Mouse (Mus musculus) CH12.LX (cell line): Measurements from ENCODE around the gene Hectd1.

Experiments
- CTCF ChIP-seq, 2 experiments: IDR thresholded peaks in 1 of 2; conservative IDR thresholded peaks in 1 of 2; 2 replicates each; pipeline ENCODE4 v1.5.1; 2011 to 2012; ENCODE audit warnings: low read depth in 2 of 2, low read length in 2 of 2, improper control_type of control experiment in 1 of 2, inconsistent platforms in 1 of 2, mild to moderate bottlenecking in 1 of 2, moderate library complexity in 1 of 2
- ELF1 ChIP-seq: IDR thresholded peaks from 2 replicates; pipeline ENCODE4 v1.6.1; 2014; ENCODE audit warnings: low read depth, mild to moderate bottlenecking, inconsistent platforms, low read length, improper control_type of control experiment
- EP300 ChIP-seq: IDR thresholded peaks from 2 replicates; pipeline ENCODE4 v1.6.1; 2011; ENCODE audit warnings: low read length, improper control_type of control experiment
- GABPA ChIP-seq: IDR thresholded peaks from 2 replicates; pipeline ENCODE4 v1.6.1; 2012; ENCODE audit warnings: low read depth, low read length, improper control_type of control experiment, inconsistent platforms; ENCODE audit not compliant: insufficient replicate concordance
- MAX ChIP-seq: IDR thresholded peaks from 2 replicates; pipeline ENCODE4 v1.6.1; 2011; ENCODE audit warnings: low read length, improper control_type of control experiment
- MEF2A ChIP-seq: IDR thresholded peaks from 2 replicates; pipeline ENCODE4 v1.6.1; 2014; ENCODE audit warnings: low read depth, mild to moderate bottlenecking, inconsistent platforms, low read length, improper control_type of control experiment, borderline replicate concordance
- POLR2A ChIP-seq: IDR thresholded peaks from 2 replicates; pipeline ENCODE4 v1.6.1; 2011; ENCODE audit warnings: low read depth, mild to moderate bottlenecking, improper control_type of control experiment, low read length
- RCOR1 ChIP-seq: conservative IDR thresholded peaks from 2 replicates; pipeline ENCODE4 v1.6.1; 2012; ENCODE audit warnings: low read depth, mild to moderate bottlenecking, inconsistent platforms, low read length, improper control_type of control experiment
- SIN3A ChIP-seq: IDR thresholded peaks from 2 replicates; pipeline ENCODE4 v1.6.1; 2012; ENCODE audit warnings: low read length, improper control_type of control experiment, inconsistent platforms
- USF1 ChIP-seq: IDR thresholded peaks from 2 replicates; pipeline ENCODE4 v1.6.1; 2014; ENCODE audit warnings: low read depth, mild to moderate bottlenecking, inconsistent platforms, low read length, improper control_type of control experiment
- USF2 ChIP-seq: conservative IDR thresholded peaks from 2 replicates; pipeline ENCODE4 v1.6.1; 2011; ENCODE audit warnings: low read depth, low read length, improper control_type of control experiment
- ZC3H11A ChIP-seq: IDR thresholded peaks from 2 replicates; pipeline ENCODE4 v1.6.1; 2012; ENCODE audit warnings: low read depth, mild to moderate bottlenecking, inconsistent platforms, low read length, improper control_type of control experiment

DNA sequence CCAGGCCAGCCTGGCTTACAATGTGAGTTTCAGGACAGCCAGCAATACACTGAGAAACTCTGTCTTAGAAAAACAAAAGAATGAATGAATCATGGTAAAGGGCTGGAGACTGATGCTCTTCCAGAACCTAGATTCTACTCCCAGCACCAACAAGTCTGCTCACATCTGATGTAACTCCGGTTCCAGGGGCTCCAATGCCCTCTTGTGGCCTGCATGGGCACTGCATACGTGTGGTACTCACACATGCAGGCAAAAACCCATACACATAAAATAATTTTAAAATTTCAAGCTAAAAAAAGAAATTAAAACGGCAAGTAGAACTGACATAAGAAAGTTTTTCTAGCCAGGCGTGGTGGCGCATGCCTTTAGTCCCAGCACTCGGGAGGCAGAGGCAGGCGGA is 44.5 kb downstream of the Hectd1 start:
- TF ChIP-seq USF2 (no peak), USF1 (no peak), MEF2A (no peak), CTCF (conservative IDR thresholded peaks at IDR 0.05 in 1 of 2, IDR thresholded peaks at IDR 0.05 in 1 of 2; ENCODE audit: low read depth in 2 of 2, low read length in 2 of 2) (peak; percentile 54 to 60; a peak in 3 of 4 replicates), MAX (no peak), SIN3A (no peak), POLR2A (no peak), RCOR1 (no peak), GABPA (no peak), EP300 (no peak), ELF1 (no peak), ZC3H11A (no peak)
